Mouse (Mus musculus): ENCODE results near the gene Sec23ip. TPM values are rescaled to one million over a fixed set of nuclear protein-coding genes. Genes with fewer than 3 reads are reported as not detected.

The Sec23ip gene
- polyA plus RNA-seq, 1 experiment from 2014 or later, result 38.4 TPM

GRCm38 (mm10) chr7:128752012-128752411 is 7.3 kb downstream of the Sec23ip start:
- H3K9me3 ChIP-seq (ENCODE audit: control insufficient read depth, low read length), result no peaks in the 10 kb centered on the region
- H3K4me2 ChIP-seq (replicated peaks; ENCODE audit: low read depth, low read length), result no peak overlapping the region
- 95% methylated on average over 4 of the region's 4 CpGs for WGBS
- no peak overlapping the region for H3K4me3 ChIP-seq (ENCODE audit: low read length)
- H3K36me3 ChIP-seq (ENCODE audit: control insufficient read depth, insufficient read depth, low read length), result peaks cover 63% of the 10 kb centered on the region
- ATAC-seq (ENCODE audit: low FRiP score, low TSS enrichment), result no peak
- H3K4me1 ChIP-seq (ENCODE audit: control insufficient read depth, insufficient read depth, low read length), result peaks cover 11% of the 10 kb centered on the region
- H3K27me3 ChIP-seq (ENCODE audit: control insufficient read depth, insufficient read depth, low read length), result no peaks in the 10 kb centered on the region
- H3K27ac ChIP-seq (ENCODE audit: low read depth, low read length), result no peak overlapping the region
- no peak overlapping the region for H3K9ac ChIP-seq (ENCODE audit: low read depth, low read length)

DNA sequence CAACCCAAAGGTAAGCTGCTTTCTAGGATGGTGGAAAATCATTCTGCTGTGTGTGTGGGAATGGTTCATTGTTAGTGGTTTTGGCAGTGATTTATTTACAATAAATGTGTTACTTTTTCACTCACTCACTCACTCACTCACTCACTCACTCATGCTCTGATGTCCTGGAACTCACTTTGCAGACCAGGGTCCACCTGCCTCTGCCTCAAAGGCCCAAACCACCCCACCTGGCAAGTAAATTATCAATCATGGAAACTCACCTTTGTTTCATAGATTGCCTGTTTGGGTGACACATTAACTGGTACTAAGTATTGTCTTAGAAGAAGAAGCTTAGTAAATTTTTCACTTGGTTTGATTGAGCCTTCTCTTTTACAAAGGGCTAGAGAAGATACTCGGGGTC is 10.7 kb downstream of the Sec23ip start:
- Histone ChIP-seq H3K27me3 (ENCODE audit: control insufficient read depth, insufficient read depth, low read length) (no peaks in the 10 kb centered on the region), H3K27ac (ENCODE audit: low read depth, low read length) (no peak overlapping the region), H3K36me3 (ENCODE audit: control insufficient read depth, insufficient read depth, low read length) (peaks cover 87% of the 10 kb centered on the region), H3K4me1 (ENCODE audit: control insufficient read depth, insufficient read depth, low read length) (no peaks in the 10 kb centered on the region), H3K9me3 (ENCODE audit: control insufficient read depth, low read length) (no peaks in the 10 kb centered on the region), H3K4me2 (replicated peaks; ENCODE audit: low read depth, low read length) (no peak overlapping the region), H3K9ac (ENCODE audit: low read depth, low read length) (no peak overlapping the region), H3K4me3 (ENCODE audit: low read length) (no peak overlapping the region)
- WGBS, result 88% methylated on average over 1 of the region's 1 CpGs
- no peak for ATAC-seq (ENCODE audit: low FRiP score, low TSS enrichment)

DNA sequence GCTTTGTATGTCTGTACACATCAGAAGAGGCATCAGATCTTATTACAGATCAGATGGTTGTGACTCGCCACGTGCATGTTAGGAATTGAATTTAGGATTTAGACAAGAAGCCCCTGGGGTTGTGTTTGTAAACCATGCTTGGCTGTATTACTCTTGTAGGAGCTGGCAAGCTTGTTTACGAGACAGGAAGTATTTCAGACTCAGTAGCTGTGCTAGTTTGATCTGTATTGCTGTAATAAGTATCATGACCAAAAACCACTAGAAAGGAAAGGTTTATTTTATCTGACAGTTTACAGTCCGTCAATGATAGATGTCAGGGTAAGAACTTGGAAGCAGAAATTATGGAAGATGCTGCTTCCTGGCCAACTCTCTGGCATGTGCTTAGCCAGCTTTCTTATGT is 14.2 kb downstream of the Sec23ip start:
- ATAC-seq (ENCODE audit: low FRiP score, low TSS enrichment), result no peak
- Histone ChIP-seq H3K4me2 (replicated peaks; ENCODE audit: low read depth, low read length) (no peak overlapping the region), H3K9ac (ENCODE audit: low read depth, low read length) (no peak overlapping the region), H3K36me3 (ENCODE audit: control insufficient read depth, insufficient read depth, low read length) (peaks cover 88% of the 10 kb centered on the region), H3K9me3 (ENCODE audit: control insufficient read depth, low read length) (no peaks in the 10 kb centered on the region), H3K4me1 (ENCODE audit: control insufficient read depth, insufficient read depth, low read length) (no peaks in the 10 kb centered on the region), H3K4me3 (ENCODE audit: low read length) (no peak overlapping the region), H3K27me3 (ENCODE audit: control insufficient read depth, insufficient read depth, low read length) (no peaks in the 10 kb centered on the region), H3K27ac (ENCODE audit: low read depth, low read length) (no peak overlapping the region)
- 93% methylated on average over 4 of the region's 4 CpGs for WGBS

DNA sequence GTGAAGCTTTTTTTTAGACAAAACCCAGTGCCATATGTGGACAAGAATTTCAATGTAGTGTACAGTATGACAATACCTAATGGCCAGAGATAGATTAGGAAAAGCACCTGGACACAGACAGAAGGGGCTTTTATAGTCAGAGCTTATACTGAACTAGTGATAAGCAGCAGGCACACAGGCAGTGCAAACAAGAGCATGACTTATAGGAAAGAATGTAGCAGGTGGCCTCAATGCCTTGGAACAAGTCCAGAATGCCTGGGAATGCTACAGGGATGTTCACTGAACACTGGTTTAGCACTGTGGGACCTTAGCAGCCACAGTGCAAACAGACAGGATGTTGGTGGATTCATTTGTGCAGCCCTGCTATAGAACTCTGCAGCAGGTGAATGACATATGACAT is 22.0 kb downstream of the Sec23ip start:
- Histone ChIP-seq H3K9me3 (ENCODE audit: control insufficient read depth, low read length) (no peaks in the 10 kb centered on the region), H3K27me3 (ENCODE audit: control insufficient read depth, insufficient read depth, low read length) (no peaks in the 10 kb centered on the region), H3K4me1 (ENCODE audit: control insufficient read depth, insufficient read depth, low read length) (no peaks in the 10 kb centered on the region), H3K36me3 (ENCODE audit: control insufficient read depth, insufficient read depth, low read length) (peaks cover 85% of the 10 kb centered on the region), H3K4me3 (ENCODE audit: low read length) (no peak overlapping the region), H3K4me2 (replicated peaks; ENCODE audit: low read depth, low read length) (no peak overlapping the region), H3K27ac (ENCODE audit: low read depth, low read length) (no peak overlapping the region), H3K9ac (ENCODE audit: low read depth, low read length) (no peak overlapping the region)
- no peak for ATAC-seq (ENCODE audit: low FRiP score, low TSS enrichment)

- 85% methylated on average over 6 of the region's 6 CpGs for WGBS
- no peak overlapping the region for H3K27ac ChIP-seq (ENCODE audit: low read depth, low read length)
- H3K4me1 ChIP-seq (ENCODE audit: control insufficient read depth, insufficient read depth, low read length), result no peaks in the 10 kb centered on the region
- H3K9ac ChIP-seq (ENCODE audit: low read depth, low read length), result no peak overlapping the region
- H3K9me3 ChIP-seq (ENCODE audit: control insufficient read depth, low read length), result no peaks in the 10 kb centered on the region
- H3K27me3 ChIP-seq (ENCODE audit: control insufficient read depth, insufficient read depth, low read length), result no peaks in the 10 kb centered on the region
- no peak overlapping the region for H3K4me3 ChIP-seq (ENCODE audit: low read length)
- no peak overlapping the region for H3K4me2 ChIP-seq (replicated peaks; ENCODE audit: low read depth, low read length)
- no peak for ATAC-seq (ENCODE audit: low FRiP score, low TSS enrichment)
- H3K36me3 ChIP-seq (ENCODE audit: control insufficient read depth, insufficient read depth, low read length), result peaks cover 93% of the 10 kb centered on the region
These were observed 32.5 kb downstream of the Sec23ip start for GRCm38 (mm10) chr7:128777201-128777600.

DNA sequence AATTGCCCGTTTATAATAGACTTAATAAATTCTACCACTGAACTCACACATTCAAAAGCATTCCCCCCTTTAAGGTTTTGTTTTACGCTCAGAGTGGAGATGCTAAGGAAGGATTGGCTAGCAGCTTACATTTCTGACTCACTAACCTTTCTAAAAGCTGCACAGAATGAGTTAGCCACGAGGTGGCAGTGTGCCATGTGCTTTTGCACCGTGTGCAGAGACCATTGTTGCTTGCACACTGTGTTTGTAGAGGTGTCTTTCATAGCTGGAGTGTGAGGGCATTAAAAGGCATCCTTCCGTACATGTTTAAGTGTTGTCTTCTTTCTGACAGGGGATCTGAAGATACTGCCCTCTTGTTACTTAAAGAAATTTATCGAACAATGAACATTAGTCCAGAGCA is 34.6 kb downstream of the Sec23ip start:
- peaks cover 82% of the 10 kb centered on the region for H3K36me3 ChIP-seq (ENCODE audit: control insufficient read depth, insufficient read depth, low read length)
- WGBS, result 54% methylated on average over 6 of the region's 6 CpGs
- H3K4me2 ChIP-seq (replicated peaks; ENCODE audit: low read depth, low read length), result no peak overlapping the region
- peak; percentile 69; the same call in 1 of the 2 replicates for ATAC-seq (ENCODE audit: low FRiP score, low TSS enrichment)
- no peaks in the 10 kb centered on the region for H3K9me3 ChIP-seq (ENCODE audit: control insufficient read depth, low read length)
- no peaks in the 10 kb centered on the region for H3K4me1 ChIP-seq (ENCODE audit: control insufficient read depth, insufficient read depth, low read length)
- no peaks in the 10 kb centered on the region for H3K27me3 ChIP-seq (ENCODE audit: control insufficient read depth, insufficient read depth, low read length)
- no peak overlapping the region for H3K4me3 ChIP-seq (ENCODE audit: low read length)
- H3K9ac ChIP-seq (ENCODE audit: low read depth, low read length), result no peak overlapping the region
- no peak overlapping the region for H3K27ac ChIP-seq (ENCODE audit: low read depth, low read length)

DNA sequence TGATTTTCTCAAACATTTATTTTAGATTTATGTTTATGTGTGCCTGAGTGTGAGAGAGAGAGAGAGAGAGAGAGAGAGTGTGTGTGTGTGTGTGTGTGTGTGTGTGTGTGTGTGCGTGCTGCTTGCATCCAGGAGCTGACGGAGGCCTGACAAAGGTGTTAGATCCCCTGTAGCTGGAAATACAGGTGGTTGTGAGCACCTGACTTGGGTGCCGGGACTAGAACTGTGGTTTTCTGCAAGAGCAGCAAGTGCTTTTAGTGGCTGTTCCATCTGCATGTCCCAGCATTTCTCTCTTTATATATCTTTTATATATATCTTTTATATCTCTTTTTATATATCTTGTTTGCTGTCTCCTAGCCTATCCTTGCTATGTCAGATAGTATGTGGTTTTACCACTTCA is 37.1 kb downstream of the Sec23ip start:
- ATAC-seq (ENCODE audit: low FRiP score, low TSS enrichment), result no peak
- Histone ChIP-seq H3K36me3 (ENCODE audit: control insufficient read depth, insufficient read depth, low read length) (peaks cover 72% of the 10 kb centered on the region), H3K4me1 (ENCODE audit: control insufficient read depth, insufficient read depth, low read length) (no peaks in the 10 kb centered on the region), H3K27me3 (ENCODE audit: control insufficient read depth, insufficient read depth, low read length) (no peaks in the 10 kb centered on the region), H3K9me3 (ENCODE audit: control insufficient read depth, low read length) (no peaks in the 10 kb centered on the region), H3K4me2 (replicated peaks; ENCODE audit: low read depth, low read length) (no peak overlapping the region), H3K4me3 (ENCODE audit: low read length) (no peak overlapping the region), H3K27ac (ENCODE audit: low read depth, low read length) (no peak overlapping the region), H3K9ac (ENCODE audit: low read depth, low read length) (no peak overlapping the region)
- whole genome bisulfite sequencing, result 90% methylated on average over 3 of the region's 3 CpGs

- WGBS, result 81% methylated on average over 4 of the region's 4 CpGs
- Histone ChIP-seq H3K4me1 (ENCODE audit: control insufficient read depth, insufficient read depth, low read length) (no peaks in the 10 kb centered on the region), H3K9ac (ENCODE audit: low read depth, low read length) (no peak overlapping the region), H3K9me3 (ENCODE audit: control insufficient read depth, low read length) (no peaks in the 10 kb centered on the region), H3K4me2 (replicated peaks; ENCODE audit: low read depth, low read length) (no peak overlapping the region), H3K27me3 (ENCODE audit: control insufficient read depth, insufficient read depth, low read length) (no peaks in the 10 kb centered on the region), H3K4me3 (ENCODE audit: low read length) (no peak overlapping the region), H3K36me3 (ENCODE audit: control insufficient read depth, insufficient read depth, low read length) (peaks cover 8% of the 10 kb centered on the region), H3K27ac (ENCODE audit: low read depth, low read length) (no peak overlapping the region)
- no peak for ATAC-seq (ENCODE audit: low FRiP score, low TSS enrichment)
These were observed 45.3 kb downstream of the Sec23ip start for GRCm38 (mm10) chr7:128790045-128790444.

GRCm38 (mm10) chr7:128793464-128793863 is 48.7 kb downstream of the Sec23ip start:
- Histone ChIP-seq H3K36me3 (ENCODE audit: control insufficient read depth, insufficient read depth, low read length) (no peaks in the 10 kb centered on the region), H3K4me2 (replicated peaks; ENCODE audit: low read depth, low read length) (no peak overlapping the region), H3K27me3 (ENCODE audit: control insufficient read depth, insufficient read depth, low read length) (no peaks in the 10 kb centered on the region), H3K9me3 (ENCODE audit: control insufficient read depth, low read length) (no peaks in the 10 kb centered on the region), H3K27ac (ENCODE audit: low read depth, low read length) (no peak overlapping the region), H3K9ac (ENCODE audit: low read depth, low read length) (no peak overlapping the region), H3K4me1 (ENCODE audit: control insufficient read depth, insufficient read depth, low read length) (no peaks in the 10 kb centered on the region), H3K4me3 (ENCODE audit: low read length) (no peak overlapping the region)
- 76% methylated on average over 4 of the region's 4 CpGs for WGBS
- ATAC-seq (ENCODE audit: low FRiP score, low TSS enrichment), result no peak
